Mouse (Mus musculus) inflammation-experienced regulatory T-cells, adult 16 weeks (primary cell): ENCODE data around the gene Cfap99. TPM values are rescaled to one million over a fixed set of nuclear protein-coding genes. Genes with fewer than 3 reads are reported as not detected.

ENCODE experiments used
- polyA plus RNA-seq: library from polyadenylated mRNA; unstranded; fragments of 100-300 nt; shearing (Covaris generic); gene quantifications from one replicate; pipeline ENCODE4 v1.2.1, GENCODE M21; 2017

The Cfap99 gene
- not detected for polyA plus RNA-seq

GRCm38 (mm10) chr5:34288154-34288716 is at the start of gene Cfap99, which contains the start of gene Zfyve28:
Gene Cfap99, plus strand, starts transcription at chr5:34288600.
Gene Zfyve28, minus strand, starts transcription at chr5:34288449.

GRCm38 (mm10) chr5:34336097-34336774 is 47.8 kb downstream of the Cfap99 start, which contains the start of gene Rnf4:
Gene Rnf4, plus strand, starts transcription at chr5:34336289.

GRCm38 (mm10) chr5:34369341-34370021 is 81.1 kb downstream of the Cfap99 start, which contains the start of gene Fam193a:
Gene Fam193a, plus strand, starts transcription at chr5:34369933.

Other genes with a start within 250 kb of the Cfap99 start
- 0.80 TPM for gene Poln, start 119.2 kb upstream of the Cfap99 start, polyA plus RNA-seq
- gene Haus3, start 119.1 kb upstream of the Cfap99 start, polyA plus RNA-seq = 105 TPM
- 49.1 TPM for gene Mxd4, start 100.9 kb upstream of the Cfap99 start, polyA plus RNA-seq
- 3.3 TPM for gene Zfyve28, start 151 bp upstream of the Cfap99 start, polyA plus RNA-seq
- 180 TPM for gene Rnf4, start 47.7 kb downstream of the Cfap99 start, polyA plus RNA-seq
- gene Fam193a, start 81.3 kb downstream of the Cfap99 start, polyA plus RNA-seq = 7.0 TPM
- gene Tnip2, start 225.4 kb downstream of the Cfap99 start, polyA plus RNA-seq = 38.9 TPM
- 12.0 TPM for gene Sh3bp2, start 237.2 kb downstream of the Cfap99 start, polyA plus RNA-seq